Mouse (Mus musculus) stomach, postnatal 0 days (tissue): Measurements from ENCODE around the gene Fcho2. TPM values are rescaled to one million over a fixed set of nuclear protein-coding genes. Genes with fewer than 3 reads are reported as not detected.

Experiments
- ATAC-seq: fragments of 200-750 bp; cut with Nextera tagmentation; 2 replicates; pipeline ENCODE4 v1.8.0; 2017; ENCODE audit not compliant: low FRiP score, low TSS enrichment
- DNase-seq: peaks from one replicate; pipeline ENCODE4 v3.0.0-alpha.2; 2016; ENCODE audit warnings: low spot score
- H3K27ac ChIP-seq: fragments of 300-500 bp; sonication (generic); replicated peaks from 2 replicates; pipeline ENCODE4 v1.5.1; 2014; ENCODE audit warnings: mild to moderate bottlenecking, control low read depth
- H3K27me3 ChIP-seq: fragments of 300-500 bp; sonication (generic); 2 replicates; pipeline ENCODE4 v1.6.1; 2014; ENCODE audit warnings: low read length; ENCODE audit not compliant: control insufficient read depth, insufficient read depth
- H3K36me3 ChIP-seq: fragments of 300-500 bp; sonication (generic); 2 replicates; pipeline ENCODE4 v1.6.1; 2014; ENCODE audit warnings: low read length, mixed read lengths; ENCODE audit not compliant: control insufficient read depth, insufficient read depth
- H3K4me1 ChIP-seq: fragments of 300-500 bp; sonication (generic); replicated peaks from 2 replicates; pipeline ENCODE4 v1.6.1; 2014; ENCODE audit warnings: antibody characterized with exemption; ENCODE audit not compliant: control insufficient read depth, insufficient read depth
- H3K4me2 ChIP-seq: fragments of 300-500 bp; sonication (generic); replicated peaks from 2 replicates; pipeline ENCODE4 v1.6.1; 2014; ENCODE audit warnings: low read depth, mild to moderate bottlenecking, control low read depth, moderate library complexity
- H3K4me3 ChIP-seq: fragments of 300-500 bp; sonication (generic); 2 replicates; pipeline ENCODE4 v1.5.1; 2014; ENCODE audit warnings: low read depth, low read length, control low read depth
- H3K9ac ChIP-seq: fragments of 300-500 bp; sonication (generic); 2 replicates; pipeline ENCODE4 v1.6.1; 2014; ENCODE audit warnings: mild to moderate bottlenecking, low read length, control low read depth, mixed read lengths
- H3K9me3 ChIP-seq: fragments of 300-500 bp; sonication (generic); 2 replicates; pipeline ENCODE4 v1.6.1; 2016; ENCODE audit warnings: low read length; ENCODE audit not compliant: control insufficient read depth
- CTCF ChIP-seq: IDR thresholded peaks from 2 replicates; pipeline ENCODE4 v1.5.1; 2016; ENCODE audit warnings: antibody characterized with exemption, low read depth, mild to moderate bottlenecking, moderate library complexity
- EP300 ChIP-seq: optimal IDR thresholded peaks from 2 replicates; pipeline ENCODE3; 2016; ENCODE audit warnings: antibody characterized with exemption
- WGBS: fragments of 180-500 bp; shearing (Covaris S2); extraction: QIAGEN DNeasy Blood & Tissue Kit; methylation state at CpG from one replicate; pipeline ENCODE4 v1.1.7; 2014; 5-methylcytosine and 5-hydroxymethylcytosine counted together
- polyA plus RNA-seq: library from polyadenylated mRNA; unstranded; fragments of >200 nt; fragmentation: Nextera tagmentation; extraction: Ambion mirVana; gene quantifications from 2 replicates; pipeline ENCODE4 v1.2.1, GENCODE M21; 2015

Gene Fcho2
- polyA plus RNA-seq, 1 experiment from 2014 or later: 21.9 TPM

DNA sequence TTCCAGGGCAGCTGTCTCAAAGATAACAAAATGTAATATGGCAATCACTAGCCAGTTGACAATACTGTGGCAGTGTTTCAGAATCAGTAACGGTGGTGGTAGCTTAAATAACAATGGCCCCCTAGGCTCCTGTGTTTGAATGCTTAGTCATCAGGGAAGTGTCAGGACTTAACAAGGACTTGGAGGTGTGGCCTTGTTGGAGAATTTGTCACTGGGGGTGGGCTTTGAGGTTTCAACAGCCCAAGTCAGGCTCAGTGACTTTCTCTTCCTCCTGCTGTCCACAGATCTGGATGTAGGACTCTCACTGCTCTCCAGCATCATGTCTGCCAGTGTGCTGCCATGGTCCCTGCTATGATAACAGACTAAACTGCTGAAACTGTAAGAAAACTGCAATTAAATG, 93.0 kb downstream of the Fcho2 start:
- no peak for ATAC-seq
- 53% methylated on average over 1 of the region's 1 CpGs for WGBS

GRCm38 (mm10) chr13:98716176-98716575, 99.1 kb downstream of the Fcho2 start:
- ATAC-seq (0 out of 2 replicates have a peak, but pooled peaks have one; percentile 30), DNase-seq (peak; percentile 12)
- H3K9me3 ChIP-seq: no peaks in the 10 kb centered on the region
- H3K27ac ChIP-seq: no peak overlapping the region
- 77% methylated on average over 8 of the region's 8 CpGs for WGBS
- H3K4me2 ChIP-seq: no peak overlapping the region
- H3K27me3 ChIP-seq: no peaks in the 10 kb centered on the region
- no peaks in the 10 kb centered on the region for H3K4me1 ChIP-seq
- TF ChIP-seq CTCF (no peak), EP300 (no peak)
- no peak overlapping the region for H3K9ac ChIP-seq
- no peaks in the 10 kb centered on the region for H3K36me3 ChIP-seq
- H3K4me3 ChIP-seq: no peak overlapping the region

More for the DNA sequence above, 93.0 kb downstream of the Fcho2 start:
- no peaks in the 10 kb centered on the region for H3K27me3 ChIP-seq
- no peak overlapping the region for H3K4me2 ChIP-seq
- H3K27ac ChIP-seq: no peak overlapping the region
- TF ChIP-seq EP300 (no peak), CTCF (no peak)
- H3K36me3 ChIP-seq: peaks cover 8% of the 10 kb centered on the region; the same call in 1 of the 2 replicates
- H3K9ac ChIP-seq: no peak overlapping the region
- no peaks in the 10 kb centered on the region for H3K4me1 ChIP-seq
- no peaks in the 10 kb centered on the region for H3K9me3 ChIP-seq
- no peak overlapping the region for H3K4me3 ChIP-seq
- no peak for DNase-seq

DNA sequence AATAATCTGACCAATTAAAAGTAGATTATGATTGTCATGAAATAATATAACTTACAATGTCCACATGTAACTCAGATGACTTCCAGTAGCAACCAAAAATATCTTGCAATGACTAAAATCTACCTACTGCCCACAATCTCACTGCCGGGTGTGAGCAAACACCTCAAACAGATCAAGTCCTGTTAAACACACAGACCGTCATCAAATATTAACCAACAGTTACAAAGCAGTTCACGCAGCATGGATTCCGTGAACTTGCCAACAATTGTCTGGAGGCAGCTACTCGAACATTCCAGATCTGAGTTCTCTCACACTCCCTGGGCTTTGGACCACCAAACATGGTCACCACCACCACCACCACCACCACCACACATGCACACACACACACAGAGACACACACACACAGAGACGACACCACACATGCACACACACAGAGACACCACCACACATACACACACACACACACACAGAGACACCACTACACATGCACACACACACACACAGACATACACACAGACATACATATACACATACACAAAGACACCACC, 99.7 kb downstream of the Fcho2 start:
- 59% methylated on average over 6 of the region's 6 CpGs for WGBS
- H3K4me2 ChIP-seq: no peak overlapping the region
- no peaks in the 10 kb centered on the region for H3K27me3 ChIP-seq
- H3K9me3 ChIP-seq: no peaks in the 10 kb centered on the region
- no peak overlapping the region for H3K4me3 ChIP-seq
- TF ChIP-seq EP300 (no peak), CTCF (no peak)
- ATAC-seq (peak; percentile 79), DNase-seq (peak; percentile 52)
- no peak overlapping the region for H3K9ac ChIP-seq
- H3K27ac ChIP-seq: no peak overlapping the region
- H3K4me1 ChIP-seq: no peaks in the 10 kb centered on the region
- no peaks in the 10 kb centered on the region for H3K36me3 ChIP-seq

GRCm38 (mm10) chr13:98710655-98711054, 104.6 kb downstream of the Fcho2 start:
- no peaks in the 10 kb centered on the region for H3K36me3 ChIP-seq
- ATAC-seq: no peak
- no peak overlapping the region for H3K4me3 ChIP-seq
- H3K9ac ChIP-seq: no peak overlapping the region
- 90% methylated on average over 1 of the region's 1 CpGs for WGBS
- H3K27me3 ChIP-seq: no peaks in the 10 kb centered on the region
- DNase-seq: peak; percentile 8
- no peaks in the 10 kb centered on the region for H3K4me1 ChIP-seq
- TF ChIP-seq CTCF: no peak
- no peak for TF ChIP-seq EP300
- no peaks in the 10 kb centered on the region for H3K9me3 ChIP-seq
- H3K4me2 ChIP-seq: no peak overlapping the region
- H3K27ac ChIP-seq: no peak overlapping the region

DNA sequence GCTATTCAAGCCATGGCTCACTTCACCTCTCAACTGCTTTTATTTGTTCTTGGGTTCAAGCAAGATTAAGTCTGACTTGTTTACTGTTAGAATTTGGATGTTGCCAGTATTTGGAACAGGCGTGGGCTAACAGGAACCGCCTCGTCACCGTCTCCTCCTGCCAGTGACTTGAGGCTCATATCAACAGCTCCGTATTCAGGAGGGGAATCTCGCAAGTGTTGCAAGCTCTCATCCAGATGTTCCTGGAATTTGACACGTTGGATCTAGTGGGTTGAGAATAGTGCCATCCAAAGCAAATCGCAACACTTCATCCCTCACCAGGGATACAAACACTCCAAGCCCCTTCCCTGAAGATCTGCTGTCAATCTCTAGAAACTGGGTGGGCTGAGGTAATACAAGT, 105.0 kb downstream of the Fcho2 start:
- no peak for TF ChIP-seq EP300
- TF ChIP-seq CTCF: no peak
- no peak for ATAC-seq

GRCm38 (mm10) chr13:98705501-98705900, 109.7 kb downstream of the Fcho2 start:
- no peaks in the 10 kb centered on the region for H3K4me1 ChIP-seq
- DNase-seq (peak; percentile 11), ATAC-seq (no peak)
- 80% methylated on average over 4 of the region's 4 CpGs for WGBS
- TF ChIP-seq CTCF: no peak
- no peaks in the 10 kb centered on the region for H3K9me3 ChIP-seq
- H3K36me3 ChIP-seq: no peaks in the 10 kb centered on the region
- H3K4me3 ChIP-seq: no peak overlapping the region
- H3K9ac ChIP-seq: no peak overlapping the region
- no peak overlapping the region for H3K4me2 ChIP-seq
- H3K27ac ChIP-seq: no peak overlapping the region
- no peaks in the 10 kb centered on the region for H3K27me3 ChIP-seq

More for the DNA sequence above, 105.0 kb downstream of the Fcho2 start:
- Histone ChIP-seq H3K9ac (no peak overlapping the region), H3K4me1 (no peaks in the 10 kb centered on the region), H3K4me3 (no peak overlapping the region), H3K27me3 (no peaks in the 10 kb centered on the region), H3K4me2 (no peak overlapping the region), H3K27ac (no peak overlapping the region), H3K9me3 (no peaks in the 10 kb centered on the region), H3K36me3 (no peaks in the 10 kb centered on the region)
- WGBS: 53% methylated on average over 8 of the region's 8 CpGs
- DNase-seq: peak; percentile 12
